Mouse (Mus musculus) neural tube, embryonic 10.5 days (tissue): ENCODE measurements around the gene Ptpn9.
"Not testable (repeated sequence)": the region's sequence is repeated elsewhere in the genome, so short reads cannot be mapped to it uniquely, and the experiment has no call there.

Experiments used
- DNase-seq: peaks from one replicate; pipeline ENCODE4 v3.0.0-alpha.2; 2017; ENCODE audit warnings: low spot score; ENCODE audit errors: extremely low spot score

Ptpn9 gene

GRCm38 (mm10) chr9:56994286-56995197 lies at the start of gene Ptpn9:
Gene Ptpn9, plus strand, starts transcription at chr9:56994923.
- peak; percentile 92 for DNase-seq

GRCm38 (mm10) chr9:56947481-56947880 lies 47.2 kb upstream of the Ptpn9 start:
- peak; percentile 32 for DNase-seq

- not testable (repeated sequence) for DNase-seq
Measured at GRCm38 (mm10) chr9:56948699-56949098, 46.0 kb upstream of the Ptpn9 start.

GRCm38 (mm10) chr9:56949767-56950166 lies 45.0 kb upstream of the Ptpn9 start:
- DNase-seq, result peak; percentile 18

- DNase-seq, result peak; percentile 98
Measured at GRCm38 (mm10) chr9:56950414-56951400, 44.0 kb upstream of the Ptpn9 start, which contains the start of gene Snupn. Gene Snupn, plus strand, starts transcription at chr9:56950878.

- no peak for DNase-seq
Measured at GRCm38 (mm10) chr9:56953562-56953961, 41.2 kb upstream of the Ptpn9 start.

GRCm38 (mm10) chr9:56956966-56957675 lies 37.6 kb upstream of the Ptpn9 start:
- no peak for DNase-seq

GRCm38 (mm10) chr9:56958689-56959088 lies 36.0 kb upstream of the Ptpn9 start:
- no peak for DNase-seq

GRCm38 (mm10) chr9:56961591-56961990 lies 33.1 kb upstream of the Ptpn9 start:
- DNase-seq, result no peak

- no peak for DNase-seq
Measured at GRCm38 (mm10) chr9:56970158-56970557, 24.6 kb upstream of the Ptpn9 start.

GRCm38 (mm10) chr9:56973960-56974524 lies 20.7 kb upstream of the Ptpn9 start:
- DNase-seq, result no peak

- DNase-seq, result no peak
Measured at GRCm38 (mm10) chr9:56975199-56975598, 19.5 kb upstream of the Ptpn9 start.

GRCm38 (mm10) chr9:56980186-56980585 lies 14.5 kb upstream of the Ptpn9 start:
- DNase-seq, result no peak

GRCm38 (mm10) chr9:56981502-56981901 lies 13.2 kb upstream of the Ptpn9 start:
- DNase-seq, result no peak

GRCm38 (mm10) chr9:56995198-56996027 lies 690 bp downstream of the Ptpn9 start:
- DNase-seq, result peak; percentile 82

GRCm38 (mm10) chr9:56996028-56996346 lies 1.3 kb downstream of the Ptpn9 start:
- peak; percentile 49 for DNase-seq

GRCm38 (mm10) chr9:56997206-56997605 lies 2.5 kb downstream of the Ptpn9 start:
- not testable (repeated sequence) for DNase-seq

- no peak for DNase-seq
Measured at GRCm38 (mm10) chr9:57003011-57003410, 8.3 kb downstream of the Ptpn9 start.

- DNase-seq, result no peak
Measured at GRCm38 (mm10) chr9:57012393-57012792, 17.7 kb downstream of the Ptpn9 start.

GRCm38 (mm10) chr9:57012895-57013294 lies 18.2 kb downstream of the Ptpn9 start:
- no peak for DNase-seq
